Mouse (Mus musculus): Measurements from ENCODE around the gene Pgrmc1.

- TF ChIP-seq POLR2A (IDR thresholded peaks at IDR 0.05; ENCODE audit: borderline replicate concordance, insufficient read depth, low read length) = no peak
- no peak for TF ChIP-seq CTCF (IDR thresholded peaks at IDR 0.05; ENCODE audit: borderline replicate concordance, insufficient read depth, low read depth, low read length)
Observed at GRCm38 (mm10) chrX:36590266-36590665, 7.7 kb upstream of the Pgrmc1 start.

Measured in cerebellum, adult 2 months (tissue).